Mouse (Mus musculus) retina, postnatal 7 days (tissue): ENCODE results near the gene Lrpprc.

Experiments used
- DNase-seq: peaks from one replicate; pipeline ENCODE4 v3.0.0-alpha.2; 2012; ENCODE audit warnings: low read depth, low spot score

Lrpprc gene

GRCm38 (mm10) chr17:84771882-84772281, 18.7 kb downstream of the Lrpprc start:
- DNase-seq = no peak

GRCm38 (mm10) chr17:84758971-84759370, 31.6 kb downstream of the Lrpprc start:
- no peak for DNase-seq

GRCm38 (mm10) chr17:84758374-84758773, 32.2 kb downstream of the Lrpprc start:
- no peak for DNase-seq

GRCm38 (mm10) chr17:84756090-84756489, 34.5 kb downstream of the Lrpprc start:
- no peak for DNase-seq

GRCm38 (mm10) chr17:84753489-84753888, 37.1 kb downstream of the Lrpprc start:
- DNase-seq = no peak

GRCm38 (mm10) chr17:84752286-84752685, 38.3 kb downstream of the Lrpprc start:
- DNase-seq = no peak

- no peak for DNase-seq
These were observed 38.9 kb downstream of the Lrpprc start for GRCm38 (mm10) chr17:84751630-84752191.

- no peak for DNase-seq
These were observed 40.5 kb downstream of the Lrpprc start for GRCm38 (mm10) chr17:84750130-84750529.

GRCm38 (mm10) chr17:84749297-84749696, 41.3 kb downstream of the Lrpprc start:
- peak; percentile 19 for DNase-seq

- DNase-seq = no peak
These were observed 42.4 kb downstream of the Lrpprc start for GRCm38 (mm10) chr17:84748152-84748682.

GRCm38 (mm10) chr17:84747212-84747611, 43.4 kb downstream of the Lrpprc start:
- no peak for DNase-seq

GRCm38 (mm10) chr17:84745001-84745400, 45.6 kb downstream of the Lrpprc start:
- DNase-seq = no peak

- no peak for DNase-seq
These were observed 46.3 kb downstream of the Lrpprc start for GRCm38 (mm10) chr17:84744256-84744655.

GRCm38 (mm10) chr17:84738073-84738797, 52.4 kb downstream of the Lrpprc start:
- DNase-seq = no peak

GRCm38 (mm10) chr17:84736719-84737118, 53.9 kb downstream of the Lrpprc start:
- DNase-seq = no peak

- no peak for DNase-seq
These were observed 58.0 kb downstream of the Lrpprc start for GRCm38 (mm10) chr17:84732612-84733011.

- no peak for DNase-seq
These were observed 59.2 kb downstream of the Lrpprc start for GRCm38 (mm10) chr17:84731361-84731760.

- DNase-seq = no peak
These were observed 61.4 kb downstream of the Lrpprc start for GRCm38 (mm10) chr17:84729140-84729539.

GRCm38 (mm10) chr17:84728201-84728911, 62.2 kb downstream of the Lrpprc start:
- no peak for DNase-seq

GRCm38 (mm10) chr17:84725163-84725562, 65.4 kb downstream of the Lrpprc start:
- DNase-seq = no peak

GRCm38 (mm10) chr17:84724028-84724427, 66.6 kb downstream of the Lrpprc start:
- no peak for DNase-seq

- DNase-seq = no peak
These were observed 71.5 kb downstream of the Lrpprc start for GRCm38 (mm10) chr17:84719105-84719504.
